Mouse (Mus musculus) kidney, postnatal 14 days (tissue): ENCODE results near the gene Atp10a.
A peak's percentile ranks its signal among the peaks of the same experiment; 100 is the strongest.

Source experiments
- DNase-seq: peaks from one replicate; pipeline ENCODE4 v3.0.0; 2022; ENCODE audit warnings: mixed read lengths

Gene Atp10a

GRCm38 (mm10) chr7:58690997-58691596 lies 35.1 kb downstream of the Atp10a start:
- no peak for DNase-seq

- no peak for DNase-seq
Observed at GRCm38 (mm10) chr7:58692704-58693103, 36.7 kb downstream of the Atp10a start.

- DNase-seq: peak; percentile 12
Observed at GRCm38 (mm10) chr7:58693342-58693741, 37.4 kb downstream of the Atp10a start.

GRCm38 (mm10) chr7:58695661-58696060 lies 39.7 kb downstream of the Atp10a start:
- DNase-seq: no peak

DNA sequence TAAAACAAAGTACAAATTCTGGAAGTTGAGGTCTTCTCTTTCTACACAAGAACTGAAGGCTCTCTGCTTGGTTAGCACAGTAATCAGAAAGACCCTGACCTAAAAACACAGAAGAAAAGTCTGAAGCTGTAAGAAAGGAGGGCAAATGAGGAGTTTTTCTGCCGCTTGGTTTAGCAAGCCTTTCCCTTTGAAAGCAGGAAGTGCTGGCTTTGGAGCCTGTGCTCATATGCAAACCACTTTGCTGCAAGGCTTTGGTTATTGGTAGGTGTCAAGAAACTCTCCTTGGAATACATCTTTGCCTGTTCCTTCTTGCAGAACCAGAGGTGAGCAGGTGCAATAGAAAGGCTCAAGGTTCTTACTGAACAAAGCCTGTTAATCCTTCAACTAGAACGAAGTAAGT lies 41.1 kb downstream of the Atp10a start:
- DNase-seq: no peak

- DNase-seq: no peak
Observed at GRCm38 (mm10) chr7:58698738-58699442, 42.9 kb downstream of the Atp10a start.

DNA sequence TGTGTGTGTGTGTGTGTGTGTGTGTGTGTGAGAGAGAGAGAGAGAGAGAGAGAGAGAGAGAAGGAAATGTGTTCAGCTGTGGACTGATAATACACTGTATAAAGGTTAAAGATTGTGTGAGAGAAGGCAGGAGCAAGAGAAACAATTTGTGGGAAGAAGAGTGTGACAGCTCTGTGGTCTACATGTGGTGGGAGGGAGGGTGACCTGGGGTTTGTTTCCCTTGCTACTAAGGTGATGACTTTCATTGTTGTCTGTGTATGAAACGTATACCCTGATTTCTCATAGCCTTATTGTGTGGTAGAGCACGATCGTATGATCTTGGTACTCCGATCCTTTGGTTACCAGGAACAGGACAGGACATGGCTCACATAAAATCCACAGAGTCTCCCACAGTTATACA lies 45.3 kb downstream of the Atp10a start:
- no peak for DNase-seq

GRCm38 (mm10) chr7:58705158-58705557 lies 49.2 kb downstream of the Atp10a start:
- DNase-seq: no peak

DNA sequence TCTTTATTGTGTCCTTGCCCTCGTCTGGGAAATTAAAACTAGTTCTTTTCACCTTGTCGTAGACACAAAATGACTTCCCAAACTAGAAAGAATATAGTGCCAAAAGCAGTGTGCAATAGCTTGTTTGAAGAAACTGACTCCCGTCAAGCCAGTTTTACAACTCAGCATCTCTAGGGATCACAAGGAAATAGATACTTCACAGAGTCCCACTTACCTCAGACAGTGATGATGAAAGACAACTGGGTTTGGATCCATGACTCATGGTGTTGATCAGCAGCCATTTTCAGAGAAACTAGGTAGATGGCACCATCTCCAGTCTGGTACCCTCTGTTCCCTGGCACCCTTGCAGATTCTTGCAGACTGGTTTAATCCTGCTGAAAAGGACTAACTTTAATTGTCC lies 53.3 kb downstream of the Atp10a start:
- DNase-seq: no peak

GRCm38 (mm10) chr7:58710312-58710711 lies 54.3 kb downstream of the Atp10a start:
- no peak for DNase-seq

DNA sequence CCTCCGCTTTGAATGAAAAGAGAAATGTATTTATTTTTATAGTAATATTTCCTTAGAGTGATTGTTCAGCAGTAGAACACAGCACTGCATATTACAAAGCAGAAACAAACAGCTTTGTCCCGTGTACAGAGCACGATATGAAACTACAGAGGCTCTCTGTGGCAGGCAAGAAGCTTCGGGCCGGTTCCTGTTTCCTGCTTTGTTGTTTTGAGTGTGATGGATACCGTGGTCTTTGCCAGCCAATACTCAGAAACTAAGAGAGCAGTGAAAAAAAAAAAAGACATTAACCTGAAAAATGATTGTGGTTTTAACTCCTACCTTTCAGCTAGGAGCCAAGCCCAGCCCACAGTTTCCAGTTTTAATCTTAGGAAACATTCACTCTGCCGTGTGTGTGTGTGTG lies 55.8 kb downstream of the Atp10a start:
- no peak for DNase-seq

DNA sequence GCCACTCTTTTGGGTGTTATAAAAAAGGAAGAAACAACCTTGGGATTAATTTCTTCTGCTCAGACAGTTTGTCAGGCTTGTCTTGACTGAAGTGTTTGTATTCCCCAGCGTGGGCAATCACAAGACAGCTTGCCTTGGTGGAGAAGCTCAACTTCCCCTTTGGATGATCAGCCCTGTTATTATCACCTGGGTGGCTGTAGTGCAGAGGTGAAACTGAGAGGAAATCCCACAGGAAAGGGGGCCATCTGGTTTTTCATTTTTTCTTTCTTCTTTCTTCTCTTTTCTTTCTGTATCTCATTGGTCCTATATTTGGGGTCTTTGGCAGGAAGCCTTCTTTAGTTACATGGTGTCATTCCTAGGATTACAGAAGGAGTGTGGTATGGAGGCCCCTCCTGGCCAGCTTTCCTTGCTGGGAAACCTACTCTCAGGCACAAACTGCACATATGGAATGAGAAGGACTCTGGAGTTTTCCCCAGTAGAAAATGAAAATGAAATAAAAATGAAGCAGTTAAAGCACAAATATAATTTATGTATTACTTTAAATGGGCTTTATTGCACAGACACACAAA lies 59.7 kb downstream of the Atp10a start:
- no peak for DNase-seq

- DNase-seq: no peak
Observed at GRCm38 (mm10) chr7:58716626-58717025, 60.7 kb downstream of the Atp10a start.

DNA sequence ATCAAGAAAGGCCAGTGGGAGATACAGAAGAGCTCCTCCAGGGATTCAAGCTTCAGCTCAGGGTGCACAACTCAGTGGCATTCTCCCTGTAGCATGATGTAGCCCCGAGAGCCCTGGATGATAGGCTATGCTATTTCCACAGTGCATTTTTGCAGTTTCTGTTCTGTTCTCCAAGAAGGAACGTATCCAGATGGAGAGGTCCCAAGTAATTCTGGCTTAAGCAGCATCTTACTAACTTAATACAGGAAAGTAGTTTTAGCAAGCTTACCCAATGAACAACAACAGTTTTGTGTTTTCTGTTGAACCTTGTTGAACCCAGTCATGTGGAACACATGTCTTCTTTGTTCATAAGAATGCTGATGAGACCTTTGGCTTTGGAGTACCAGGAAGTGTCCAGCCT lies 62.6 kb downstream of the Atp10a start:
- DNase-seq: no peak

GRCm38 (mm10) chr7:58719218-58719938 lies 63.4 kb downstream of the Atp10a start:
- no peak for DNase-seq

DNA sequence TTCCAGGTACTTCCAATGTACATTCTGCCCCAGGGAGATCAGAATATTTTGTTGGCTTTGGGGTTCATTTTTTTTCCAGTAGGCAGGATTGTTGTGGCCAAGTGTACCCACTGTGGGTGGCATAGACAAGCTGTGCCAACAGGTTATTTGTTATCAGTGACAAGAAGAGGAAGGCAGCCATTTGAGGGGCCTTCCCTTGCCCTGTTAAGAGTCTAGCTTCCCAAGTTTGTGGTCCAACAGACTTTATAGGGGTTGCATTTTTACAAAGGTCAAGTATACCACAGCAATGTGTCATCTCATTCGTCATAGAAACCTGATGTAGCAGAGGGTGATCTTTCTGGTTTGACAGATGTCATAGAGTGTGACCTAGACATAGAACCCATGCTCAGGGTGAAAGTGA lies 66.3 kb downstream of the Atp10a start:
- no peak for DNase-seq

DNA sequence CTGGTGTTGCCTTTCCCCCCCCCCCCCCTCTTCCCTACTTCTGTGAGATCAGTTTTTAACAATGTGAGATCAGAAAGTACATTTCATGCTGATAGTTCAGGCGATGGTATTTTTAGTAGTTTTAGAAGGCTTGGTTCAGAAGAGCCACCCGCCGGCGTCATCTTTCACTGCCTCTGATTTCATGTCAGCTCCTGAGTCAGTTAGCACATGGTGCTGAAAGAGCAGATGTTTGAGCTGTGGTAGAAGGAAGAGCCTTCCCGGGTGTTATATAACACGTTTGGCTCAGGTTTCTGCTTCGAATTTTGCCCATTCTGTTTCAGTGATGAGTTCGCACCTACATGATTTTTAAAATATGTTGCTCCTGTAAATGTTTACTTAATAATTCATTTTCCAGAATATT lies 74.2 kb downstream of the Atp10a start:
- no peak for DNase-seq

- no peak for DNase-seq
Observed at GRCm38 (mm10) chr7:58730831-58731230, 74.9 kb downstream of the Atp10a start.

DNA sequence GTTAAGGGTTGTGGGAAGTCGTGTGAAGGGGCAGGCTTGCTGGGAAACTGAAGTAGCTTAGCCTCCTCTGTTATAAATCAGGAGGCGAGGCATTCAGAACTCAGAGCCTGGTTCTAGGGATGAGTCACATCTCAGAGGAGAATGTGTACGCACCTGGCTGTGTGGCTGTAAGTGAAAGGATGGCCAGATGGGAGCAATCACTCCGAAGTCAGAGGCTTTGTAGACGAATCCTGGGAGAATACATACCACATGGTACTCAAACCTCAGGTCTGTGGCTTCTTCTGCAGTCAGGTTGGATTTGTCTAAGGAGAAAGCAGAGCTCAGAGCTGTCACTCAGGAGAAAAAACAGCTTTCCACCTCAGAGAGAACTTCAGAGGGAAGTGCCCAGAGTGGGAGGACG lies 76.4 kb downstream of the Atp10a start:
- no peak for DNase-seq

DNA sequence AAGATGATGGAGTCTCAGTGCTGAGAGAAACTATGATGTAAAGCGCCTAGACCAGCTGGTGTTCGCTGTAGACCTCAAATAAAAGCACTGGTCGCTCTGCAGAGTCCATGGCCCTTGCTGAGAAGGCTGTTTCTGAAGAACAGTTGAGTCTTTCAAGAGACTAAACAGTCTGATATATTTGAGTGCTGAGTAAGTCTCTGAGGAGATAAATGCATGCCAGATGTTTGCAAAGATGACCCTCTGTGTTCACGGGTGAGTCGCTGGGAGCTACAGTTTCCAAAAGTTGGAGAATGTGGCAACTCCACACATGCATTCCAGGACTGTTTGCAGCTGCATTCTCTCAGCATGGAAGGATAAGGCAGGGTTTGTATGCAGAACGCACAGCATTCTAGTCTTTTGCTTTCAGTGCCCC lies 77.5 kb downstream of the Atp10a start:
- no peak for DNase-seq

GRCm38 (mm10) chr7:58736841-58737547 lies 81.0 kb downstream of the Atp10a start:
- peak; percentile 22 for DNase-seq

GRCm38 (mm10) chr7:58740196-58740595 lies 84.2 kb downstream of the Atp10a start:
- no peak for DNase-seq

DNA sequence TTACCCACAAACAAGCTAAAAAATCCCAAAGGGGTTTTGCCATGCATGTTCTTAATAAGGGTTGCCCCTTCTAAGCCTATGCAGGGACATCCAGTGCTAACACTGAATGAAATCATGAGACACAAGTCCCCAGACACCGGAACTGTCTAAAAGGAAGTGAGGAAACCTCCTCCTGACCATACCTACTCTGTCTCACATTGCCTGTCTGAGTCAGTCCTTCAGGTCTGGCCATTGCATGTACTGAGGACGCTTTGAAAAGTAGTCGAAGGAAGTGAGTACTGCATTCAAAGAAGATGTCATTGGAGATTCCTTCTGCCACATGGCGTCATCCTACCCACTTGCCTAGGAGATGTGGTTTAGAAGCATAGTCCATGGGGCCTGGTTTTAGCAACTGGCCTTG lies 84.9 kb downstream of the Atp10a start:
- DNase-seq: no peak
